Mouse (Mus musculus) adipocyte (in vitro differentiated cells): ENCODE measurements around the gene Map3k14.

Source experiments
- DNase-seq: peaks from one replicate; pipeline ENCODE4 v3.0.0-alpha.2; 2016; ENCODE audit warnings: low spot score

Gene Map3k14

DNA sequence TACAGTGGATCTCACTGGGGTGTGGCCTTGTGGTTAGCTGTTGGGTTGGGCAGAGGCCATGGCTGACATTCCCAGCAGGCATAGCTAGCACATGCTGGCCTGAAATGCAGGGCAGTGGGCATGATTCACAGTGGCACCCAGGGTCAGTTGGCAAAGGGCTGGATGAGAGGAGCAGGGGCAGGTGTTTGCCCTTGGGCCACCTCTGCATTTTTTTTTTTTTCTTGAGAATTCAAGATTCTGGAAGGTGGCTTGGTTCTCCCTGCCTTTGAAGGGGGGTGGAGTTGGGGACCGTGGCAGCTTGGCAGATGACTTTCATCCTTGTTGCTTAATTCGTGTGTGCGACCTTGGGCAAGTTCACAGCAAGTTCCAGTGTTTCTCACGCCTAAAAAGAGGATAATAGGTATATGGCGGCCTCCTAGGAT is 92.8 kb downstream of the Map3k14 start:
- DNase-seq, result peak; percentile 25

DNA sequence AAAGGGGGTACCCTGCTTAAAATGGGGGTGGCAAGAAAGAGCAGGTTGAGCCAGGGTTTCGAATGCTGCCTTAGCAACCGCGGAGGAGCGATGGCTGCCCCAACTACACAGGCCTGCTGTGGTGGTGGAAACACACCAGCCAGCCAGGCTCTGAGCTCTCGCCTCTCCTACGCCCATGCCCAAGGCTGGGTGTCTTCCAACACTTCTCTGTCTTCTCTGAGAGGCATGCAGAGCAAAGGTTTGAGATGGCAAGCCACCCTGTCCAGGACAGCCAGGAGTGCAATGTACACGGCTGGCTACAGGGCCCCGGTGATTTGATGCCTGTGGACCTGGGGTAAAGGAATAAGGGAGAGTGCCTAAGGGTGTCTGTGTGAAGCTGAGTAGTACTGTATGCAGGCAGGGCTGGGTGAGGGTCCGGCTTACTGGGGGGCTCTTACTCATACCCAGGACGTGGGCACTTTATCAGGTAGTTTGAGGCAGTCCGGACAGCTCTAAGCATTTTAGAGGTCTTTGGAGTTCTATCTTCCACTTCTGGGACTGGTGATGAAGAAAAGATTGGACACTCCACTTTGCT is 93.4 kb downstream of the Map3k14 start:
- DNase-seq, result peak; percentile 52

DNA sequence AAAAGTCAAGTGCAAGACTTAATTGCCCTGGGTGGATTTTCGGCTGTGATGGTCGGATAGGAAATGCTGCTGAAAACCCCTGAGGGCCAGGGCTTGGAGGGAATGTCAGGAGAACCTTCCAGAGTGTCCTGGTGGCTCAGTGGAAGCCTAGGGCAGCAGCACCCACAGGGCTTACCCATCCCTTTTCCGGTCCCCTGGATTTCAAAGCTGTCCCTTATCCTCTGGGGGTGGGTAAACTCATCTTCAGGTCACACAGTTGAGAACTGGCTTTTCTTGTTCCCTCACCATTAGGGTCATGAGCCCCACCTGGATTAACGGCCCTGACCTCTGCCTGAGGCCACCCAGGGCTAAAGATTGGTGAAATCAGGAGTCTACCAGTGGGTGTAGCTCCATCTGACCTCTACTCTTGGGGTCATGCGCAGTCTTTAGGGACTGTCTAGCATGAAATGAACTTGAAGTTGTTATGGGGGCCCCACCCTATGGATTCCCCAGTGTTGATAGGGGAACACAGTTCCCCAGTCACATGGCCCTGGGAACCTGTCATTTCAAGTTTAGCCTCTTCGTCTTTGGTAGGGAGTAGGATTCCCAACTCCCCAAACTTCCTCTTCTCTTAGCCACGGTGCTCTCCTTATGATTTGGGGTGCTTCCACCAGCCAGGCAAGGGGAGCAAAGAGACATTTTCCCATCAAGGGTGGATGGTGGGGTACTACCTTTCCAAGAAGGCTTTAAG is 94.1 kb downstream of the Map3k14 start:
- no peak for DNase-seq

DNA sequence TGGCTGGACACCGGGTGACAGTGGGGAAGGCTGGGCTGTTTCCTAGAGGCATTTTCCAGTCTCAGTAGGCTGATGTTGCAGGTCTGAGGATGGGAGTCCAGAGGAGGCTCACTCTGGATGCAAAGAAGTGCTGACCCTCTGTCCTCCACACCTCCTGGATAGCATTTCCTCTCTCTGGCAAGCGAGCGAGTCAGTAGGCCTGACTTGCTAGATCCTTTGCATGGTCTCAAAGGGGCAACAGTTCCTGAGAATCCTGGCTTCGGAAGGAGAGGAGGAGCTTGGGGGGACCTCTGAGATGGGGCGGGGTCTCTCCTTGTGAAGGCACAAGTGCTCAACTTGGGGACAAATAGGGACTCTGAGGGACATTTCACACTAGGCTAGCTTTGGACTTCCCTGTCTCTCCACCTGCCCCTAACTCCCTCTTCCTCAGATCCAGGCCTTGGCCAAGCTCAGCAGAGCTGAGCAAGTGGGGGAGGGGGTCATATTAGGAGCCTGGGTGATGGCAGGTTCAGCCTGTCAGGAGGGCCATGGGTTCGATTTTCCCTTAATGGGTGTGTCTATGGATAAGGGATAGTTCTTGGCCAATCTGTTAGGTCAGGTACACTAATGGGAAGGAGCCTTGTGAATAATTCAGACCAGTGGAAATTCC is 94.8 kb downstream of the Map3k14 start:
- no peak for DNase-seq

DNA sequence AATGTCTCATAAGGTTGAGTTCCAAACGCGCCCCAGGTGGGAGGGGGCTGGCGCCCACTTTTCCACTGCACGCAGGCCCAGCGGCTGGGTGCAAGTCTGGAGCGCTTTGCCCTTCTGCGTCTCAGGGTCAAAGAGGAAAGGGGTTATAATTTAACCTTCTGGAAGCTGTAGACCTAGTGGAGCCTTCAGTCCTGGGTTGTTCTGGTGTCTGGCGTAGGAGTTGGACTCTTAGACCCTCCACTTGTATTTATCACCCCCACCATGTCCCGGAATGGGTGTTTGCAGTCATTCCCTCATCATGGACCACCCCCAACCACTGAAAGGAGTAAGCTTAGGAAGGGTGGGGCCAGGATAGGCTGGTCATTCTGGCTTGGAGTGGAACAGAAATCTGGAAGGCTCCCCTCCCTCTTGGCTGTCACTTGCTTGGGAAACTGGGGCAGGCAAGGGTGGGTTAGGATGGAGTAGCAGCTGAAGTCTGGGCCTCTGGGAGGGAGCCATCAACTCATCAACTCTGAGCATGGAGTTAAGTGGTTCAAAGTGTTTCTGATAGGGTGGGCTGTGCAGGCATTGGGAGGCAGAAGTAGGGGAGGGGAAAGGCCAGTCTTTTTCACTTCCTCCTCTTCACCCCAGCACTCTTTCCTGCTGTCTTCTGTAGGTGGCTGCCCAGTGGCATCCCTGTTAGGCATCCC is 95.4 kb downstream of the Map3k14 start:
- no peak for DNase-seq

DNA sequence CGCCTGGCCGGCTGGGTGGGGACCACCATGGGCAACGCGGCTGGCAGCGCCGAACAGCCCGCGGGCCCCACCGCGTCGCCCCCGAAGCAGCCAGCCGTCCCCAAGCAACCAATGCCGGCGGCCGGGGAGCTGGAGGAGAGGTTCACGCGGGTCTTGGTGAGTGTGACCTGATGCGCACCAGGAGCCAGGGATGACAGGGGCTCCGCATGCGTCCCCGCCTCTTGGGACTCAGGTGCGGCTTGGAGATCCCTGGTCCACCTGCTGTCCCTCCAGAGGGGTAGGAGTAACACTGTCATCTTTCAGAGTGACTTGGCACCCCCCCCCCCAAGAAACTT is 96.0 kb downstream of the Map3k14 start:
- DNase-seq, result no peak

DNA sequence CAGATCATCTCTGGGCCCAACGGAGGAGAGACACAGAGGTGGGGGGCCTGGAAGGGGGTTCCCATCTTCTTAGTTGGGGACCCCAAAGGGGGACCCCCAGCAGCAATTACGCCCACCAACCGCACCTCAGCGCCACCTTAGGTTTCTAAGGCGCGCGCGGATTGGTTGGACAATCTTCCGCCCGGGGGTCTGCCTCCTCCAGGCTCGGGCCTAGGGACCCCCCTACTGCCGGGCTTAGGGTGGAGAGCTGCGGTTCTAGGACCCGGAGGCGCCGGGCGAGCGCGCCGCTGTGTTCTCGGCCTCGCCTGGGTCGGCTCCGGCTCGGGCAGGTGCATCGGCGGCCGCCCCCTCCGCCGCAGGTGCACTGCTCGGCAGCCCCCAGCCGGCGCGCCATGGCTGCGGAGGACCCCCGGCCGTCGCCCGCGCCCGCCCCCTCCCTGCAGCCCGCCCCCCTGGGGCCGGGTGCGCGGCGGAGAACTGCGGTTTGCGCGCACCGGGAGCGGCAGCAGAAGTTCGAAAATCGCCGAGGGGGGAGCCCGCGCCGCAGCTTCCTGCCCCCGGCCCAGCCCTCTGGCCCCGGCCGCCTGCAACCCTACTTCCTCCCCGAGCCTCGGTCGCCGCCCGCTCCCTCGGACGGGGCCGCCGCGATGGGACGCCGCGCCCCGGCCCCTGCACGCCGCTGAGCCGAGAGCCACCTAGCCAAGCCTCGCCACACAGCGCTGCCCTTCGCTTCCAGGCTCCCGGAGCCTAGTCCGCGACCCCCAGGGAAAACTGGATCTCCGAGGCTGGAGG is 96.6 kb downstream of the Map3k14 start, which contains the start of gene Fmnl1:
Gene Fmnl1, plus strand, starts transcription at position 614 of the 792 bp plus-strand sequence.
- no peak for DNase-seq

DNA sequence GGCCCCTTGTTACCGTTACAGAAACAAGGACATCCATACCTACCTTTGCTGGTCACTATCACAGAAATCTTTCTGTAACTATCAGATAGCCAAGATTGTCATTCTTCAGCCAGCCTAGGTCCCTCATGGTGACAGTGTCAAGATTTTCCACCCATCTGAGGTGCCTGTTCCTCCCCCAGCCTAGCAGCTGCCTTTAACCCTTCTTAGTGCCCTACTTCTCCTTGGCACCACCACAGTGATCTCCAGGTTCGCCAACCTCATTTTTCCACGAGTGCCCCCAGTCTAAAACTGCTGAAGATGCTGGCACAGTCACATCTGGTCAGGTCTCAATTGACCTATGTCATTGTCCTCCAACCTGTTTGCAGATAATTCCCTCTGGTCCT is 97.2 kb downstream of the Map3k14 start:
- DNase-seq, result no peak
